Mouse (Mus musculus) E14TG2a.4 (cell line): ENCODE results near the gene Cxadr.

Experiments used
- H3K27me3 ChIP-seq: 2 replicates; pipeline ENCODE4 v1.6.1; 2014; ENCODE audit warnings: low read length, control low read depth; ENCODE audit not compliant: insufficient read depth
- H3K36me3 ChIP-seq: 2 replicates; pipeline ENCODE4 v1.6.1; 2014; ENCODE audit warnings: low read length, control low read depth; ENCODE audit not compliant: insufficient read depth
- H3K4me1 ChIP-seq: replicated peaks from 2 replicates; pipeline ENCODE4 v1.6.1; 2014; ENCODE audit warnings: low read depth, low read length, control low read depth
- H3K4me3 ChIP-seq: replicated peaks from 2 replicates; pipeline ENCODE4 v1.5.1; 2014; ENCODE audit warnings: mild to moderate bottlenecking, low read length
- H3K9me3 ChIP-seq: 2 replicates; pipeline ENCODE4 v1.6.1; 2014; ENCODE audit warnings: low read length, control low read depth
- CTCF ChIP-seq: conservative IDR thresholded peaks from 2 replicates; pipeline ENCODE4 v1.5.1; 2014; ENCODE audit warnings: low read length
- NANOG ChIP-seq: IDR thresholded peaks from 2 replicates; pipeline ENCODE4 v1.6.1; 2014; ENCODE audit warnings: borderline replicate concordance, low read length, mixed read lengths
- POU5F1 ChIP-seq: IDR thresholded peaks from 2 replicates; pipeline ENCODE4 v1.6.1; 2014; ENCODE audit warnings: low read length, borderline replicate concordance

The Cxadr gene

DNA sequence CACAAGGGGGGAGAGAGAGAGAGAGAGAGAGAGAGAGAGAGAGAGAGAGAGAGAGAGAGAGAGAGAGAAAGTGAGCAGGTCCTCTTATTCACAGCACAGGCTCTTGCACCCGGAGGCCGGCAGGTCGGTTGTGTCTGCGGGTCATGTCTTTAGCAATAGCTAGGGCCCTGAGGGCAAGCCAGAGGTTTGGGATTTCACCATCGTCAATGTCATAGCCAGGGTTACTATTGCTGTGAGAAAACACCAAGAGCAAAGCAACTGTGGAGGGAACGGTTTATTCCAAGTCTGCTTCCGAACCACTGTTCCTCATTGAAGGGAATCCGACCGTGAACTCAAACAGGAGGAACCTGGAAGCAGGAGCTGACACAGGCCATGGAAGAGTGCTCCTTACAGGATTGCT lies 5.2 kb upstream of the Cxadr start:
- Histone ChIP-seq H3K27me3 (peaks cover 22% of the 10 kb centered on the region), H3K36me3 (no peaks in the 10 kb centered on the region), H3K9me3 (no peaks in the 10 kb centered on the region), H3K4me3 (no peak overlapping the region), H3K4me1 (peaks cover 27% of the 10 kb centered on the region)
- TF ChIP-seq POU5F1, result no peak
- no peak for TF ChIP-seq CTCF
- TF ChIP-seq NANOG, result no peak

DNA sequence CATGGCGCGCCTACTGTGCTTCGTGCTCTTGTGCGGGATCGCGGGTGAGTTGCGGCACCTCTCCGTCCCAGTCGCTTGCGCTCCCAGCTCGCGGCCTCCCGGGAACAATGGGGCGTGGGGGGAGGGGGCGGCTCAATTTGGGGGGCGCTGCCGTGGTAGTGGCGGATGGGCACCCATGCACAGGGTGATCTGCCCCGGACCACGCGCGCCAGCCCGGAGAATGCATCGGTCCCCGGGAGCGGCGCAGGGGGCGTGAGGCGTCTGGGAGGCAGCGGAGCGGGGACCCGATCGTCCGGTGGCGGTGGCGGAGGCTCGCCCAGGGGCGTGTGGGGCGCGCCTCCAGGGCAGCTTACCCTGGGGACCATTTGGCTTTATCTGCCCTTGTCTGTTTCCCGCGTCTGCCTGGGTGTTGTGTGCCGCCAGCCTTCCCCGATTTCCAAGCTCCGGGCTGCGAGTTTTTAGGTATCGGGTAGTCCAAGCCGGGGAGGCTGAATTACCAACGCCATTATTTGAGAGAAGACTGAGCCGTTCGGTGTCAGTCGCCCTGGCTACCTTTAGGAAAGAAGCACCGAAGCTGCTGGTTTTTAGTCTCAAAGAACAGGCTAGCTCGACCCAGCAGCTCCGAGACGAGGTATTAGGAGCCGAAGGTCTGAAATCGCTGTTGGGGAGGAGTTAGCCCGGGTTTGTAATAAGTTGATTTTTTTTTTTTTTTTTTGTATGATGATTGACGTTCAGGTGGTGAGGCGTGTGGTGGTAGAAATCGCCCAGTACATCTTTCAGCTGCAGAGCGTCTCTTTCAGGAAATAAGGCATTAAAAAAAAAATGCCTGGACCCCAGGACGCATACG lies 765 bp downstream of the Cxadr start:
- peaks cover 26% of the 10 kb centered on the region for H3K27me3 ChIP-seq
- H3K36me3 ChIP-seq, result no peaks in the 10 kb centered on the region; the same call in 1 of the 2 replicates
- peaks cover 41% of the 10 kb centered on the region for H3K4me1 ChIP-seq
- no peaks in the 10 kb centered on the region for H3K9me3 ChIP-seq
- peak overlapping the region; percentile 92 for H3K4me3 ChIP-seq
- TF ChIP-seq NANOG (no peak), POU5F1 (no peak), CTCF (no peak)

DNA sequence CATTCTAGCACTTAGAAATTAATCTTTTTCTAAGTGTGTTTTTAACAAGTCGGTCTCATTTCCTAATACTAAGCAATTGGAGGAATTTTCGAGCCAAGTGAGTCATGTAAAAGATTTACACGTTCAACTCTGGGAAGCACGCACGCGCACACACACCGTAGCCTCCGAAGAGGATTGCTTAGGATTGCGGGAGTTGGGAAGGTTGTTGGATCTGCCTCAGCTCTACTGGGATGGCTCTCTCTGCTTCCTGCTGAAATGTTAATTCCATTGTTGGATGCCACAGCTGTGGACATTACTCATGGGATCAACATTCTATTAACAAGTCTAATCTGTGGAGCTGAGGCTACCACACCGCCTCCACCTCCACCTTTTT lies 1.4 kb downstream of the Cxadr start:
- peaks cover 22% of the 10 kb centered on the region for H3K27me3 ChIP-seq
- TF ChIP-seq CTCF (no peak), POU5F1 (no peak), NANOG (no peak)

DNA sequence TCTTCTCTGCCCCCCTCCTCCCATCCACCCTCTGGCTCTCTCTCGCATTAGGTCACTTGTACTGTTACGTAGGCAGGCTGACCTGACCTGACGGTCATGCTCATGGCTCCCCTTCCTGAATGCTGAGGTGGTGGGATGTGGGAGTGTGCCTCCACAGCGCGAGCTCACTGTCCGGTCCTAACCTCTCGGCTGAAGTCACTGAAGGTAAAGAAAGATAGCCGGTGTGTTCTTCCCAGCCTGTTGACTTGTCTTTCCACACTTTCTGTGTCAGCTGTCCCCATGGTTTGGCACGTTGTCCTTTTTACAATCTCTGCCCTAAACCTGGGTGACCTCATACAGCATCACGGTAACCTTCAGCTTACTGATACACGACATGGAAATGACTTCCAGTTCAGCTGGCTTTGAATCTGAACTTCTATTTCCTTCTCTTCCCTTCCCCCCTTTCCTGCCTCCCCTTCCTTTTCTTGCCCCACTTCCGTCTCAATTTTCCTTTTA lies 4.4 kb downstream of the Cxadr start:
- Histone ChIP-seq H3K9me3 (no peaks in the 10 kb centered on the region), H3K4me3 (no peak overlapping the region), H3K36me3 (peaks cover 14% of the 10 kb centered on the region), H3K4me1 (peaks cover 52% of the 10 kb centered on the region), H3K27me3 (peaks cover 9% of the 10 kb centered on the region; the same call in 1 of the 2 replicates)
- TF ChIP-seq POU5F1 (no peak), NANOG (no peak), CTCF (no peak)

More for the DNA sequence above, 1.4 kb downstream of the Cxadr start:
- peaks cover 42% of the 10 kb centered on the region for H3K4me1 ChIP-seq
- no peaks in the 10 kb centered on the region for H3K9me3 ChIP-seq
- peak overlapping the region; percentile 92 for H3K4me3 ChIP-seq
- H3K36me3 ChIP-seq, result peaks cover 2% of the 10 kb centered on the region; the same call in 1 of the 2 replicates

DNA sequence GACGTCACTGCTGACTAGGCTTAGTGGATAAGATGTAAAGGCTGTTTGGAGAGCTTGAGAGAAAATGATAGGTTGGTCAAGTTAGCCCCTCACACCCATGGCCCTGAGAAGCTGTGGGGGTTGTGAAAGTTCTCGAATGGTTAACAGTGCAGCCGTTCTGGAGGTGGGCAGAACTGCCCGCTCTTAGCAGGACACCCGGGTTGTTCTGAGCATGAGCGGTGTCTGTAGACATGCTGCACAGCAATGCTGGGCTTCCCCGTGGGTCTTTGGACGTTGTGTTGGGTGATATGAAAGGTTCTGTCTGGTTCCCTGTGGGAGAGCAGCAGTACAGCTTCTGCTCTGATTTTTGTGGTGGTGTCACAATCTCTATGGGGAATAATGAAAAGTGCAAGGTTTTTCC lies 5.3 kb downstream of the Cxadr start:
- peaks cover 9% of the 10 kb centered on the region; the same call in 1 of the 2 replicates for H3K27me3 ChIP-seq
- peaks cover 17% of the 10 kb centered on the region for H3K36me3 ChIP-seq
- no peaks in the 10 kb centered on the region for H3K9me3 ChIP-seq
- no peak for TF ChIP-seq POU5F1
- no peak for TF ChIP-seq NANOG
- H3K4me3 ChIP-seq, result no peak overlapping the region
- peaks cover 55% of the 10 kb centered on the region for H3K4me1 ChIP-seq

DNA sequence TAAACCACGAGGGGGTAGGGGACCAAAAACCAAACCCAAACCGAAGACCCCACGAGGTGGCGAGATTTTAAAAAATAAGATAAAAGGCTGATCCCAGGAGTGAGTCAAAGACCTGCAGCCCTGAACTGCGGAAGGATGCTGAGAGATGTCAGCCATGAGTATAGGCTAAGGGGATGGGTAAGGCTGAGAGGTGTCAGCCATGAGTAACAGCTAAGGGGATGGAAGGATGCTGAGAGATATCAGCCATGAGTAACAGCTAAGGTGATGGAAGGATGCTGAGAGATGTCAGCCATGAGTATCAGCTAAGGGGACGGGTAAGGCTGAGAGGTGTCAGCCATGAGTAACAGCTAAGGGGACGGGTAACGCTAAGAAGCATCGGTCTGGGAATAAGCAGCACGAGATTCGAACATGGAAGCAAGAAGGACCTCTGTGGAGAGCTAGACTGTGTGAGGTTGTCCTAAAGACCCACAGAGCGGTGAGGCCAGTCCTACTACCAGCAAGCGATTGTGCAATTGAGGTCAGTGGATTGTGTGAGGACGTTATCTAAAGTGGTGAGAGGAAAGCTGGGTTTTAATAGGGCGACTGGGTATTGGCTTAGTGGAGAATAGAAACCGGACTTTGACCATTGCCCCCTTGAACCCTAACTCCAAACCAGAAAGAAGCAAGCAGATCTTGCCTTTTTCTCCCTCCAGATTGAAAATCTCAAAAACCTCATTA lies 6.3 kb downstream of the Cxadr start:
- no peak for TF ChIP-seq NANOG
- TF ChIP-seq CTCF, result no peak
- no peak for TF ChIP-seq POU5F1
- Histone ChIP-seq H3K27me3 (peaks cover 8% of the 10 kb centered on the region; the same call in 1 of the 2 replicates), H3K9me3 (no peaks in the 10 kb centered on the region), H3K36me3 (peaks cover 17% of the 10 kb centered on the region), H3K4me1 (peaks cover 58% of the 10 kb centered on the region), H3K4me3 (no peak overlapping the region)

DNA sequence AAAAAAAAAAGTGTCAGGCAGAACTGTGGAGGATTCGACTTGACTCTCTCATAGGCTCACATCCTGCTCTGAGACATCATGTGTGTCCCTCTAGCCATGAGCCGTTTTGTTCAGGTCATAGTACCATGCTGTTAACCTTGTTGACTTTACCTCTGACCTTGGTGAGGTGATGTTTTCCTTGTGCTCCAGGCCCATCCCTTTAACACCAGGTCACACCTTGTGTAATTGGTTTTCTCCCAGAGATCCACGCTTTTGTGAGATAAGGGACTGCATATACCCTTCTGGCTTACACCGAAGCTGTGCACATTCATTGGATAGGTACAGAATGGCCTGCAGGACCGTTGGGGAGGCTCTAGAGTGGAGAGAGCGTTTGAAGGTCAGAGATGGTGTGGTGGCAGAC lies 8.0 kb downstream of the Cxadr start:
- no peak for TF ChIP-seq NANOG
- Histone ChIP-seq H3K36me3 (peaks cover 17% of the 10 kb centered on the region), H3K4me3 (no peak overlapping the region), H3K9me3 (no peaks in the 10 kb centered on the region), H3K27me3 (no peaks in the 10 kb centered on the region), H3K4me1 (peaks cover 54% of the 10 kb centered on the region)

DNA sequence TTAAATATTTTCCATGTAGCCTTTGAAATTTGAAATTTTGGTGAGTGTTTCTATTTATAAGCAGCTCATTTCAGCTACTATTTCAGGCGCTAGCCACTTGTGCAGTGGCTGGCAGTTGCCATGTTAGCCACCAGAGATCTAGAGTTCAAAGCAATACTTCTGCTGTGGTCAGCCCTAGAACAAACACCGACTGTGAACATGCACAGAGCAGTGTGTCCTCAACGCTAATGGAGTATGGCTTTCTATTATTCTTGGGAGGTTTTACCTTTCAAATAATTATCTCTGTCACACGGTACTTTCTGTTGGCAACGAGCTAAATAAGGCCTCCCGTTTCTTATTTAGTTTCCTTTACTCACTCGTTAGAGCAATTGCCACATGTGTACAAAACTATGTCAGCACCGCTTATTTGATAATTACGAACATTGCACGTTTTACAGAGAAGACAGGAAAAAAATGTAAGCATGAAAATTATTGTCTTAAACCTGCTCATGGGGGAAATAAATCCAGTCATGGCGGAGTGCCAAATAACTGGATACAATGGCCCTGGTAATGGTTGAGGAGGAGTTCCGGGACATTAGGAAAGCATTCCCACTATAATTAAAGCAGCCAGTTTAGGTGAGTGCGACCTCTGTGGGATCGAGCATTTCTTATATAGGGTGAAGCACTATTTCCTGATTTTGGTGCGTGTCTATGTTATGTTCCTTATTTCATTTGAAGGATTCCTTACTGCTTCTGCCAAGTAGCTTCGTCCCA lies 12.0 kb downstream of the Cxadr start:
- Histone ChIP-seq H3K4me1 (peaks cover 58% of the 10 kb centered on the region), H3K4me3 (no peak overlapping the region), H3K27me3 (no peaks in the 10 kb centered on the region), H3K9me3 (no peaks in the 10 kb centered on the region), H3K36me3 (peaks cover 14% of the 10 kb centered on the region)
- TF ChIP-seq POU5F1 (no peak), CTCF (no peak), NANOG (no peak)
